ENCODE assay signal across 14 mouse cellular contexts in the genomic region with DNA sequence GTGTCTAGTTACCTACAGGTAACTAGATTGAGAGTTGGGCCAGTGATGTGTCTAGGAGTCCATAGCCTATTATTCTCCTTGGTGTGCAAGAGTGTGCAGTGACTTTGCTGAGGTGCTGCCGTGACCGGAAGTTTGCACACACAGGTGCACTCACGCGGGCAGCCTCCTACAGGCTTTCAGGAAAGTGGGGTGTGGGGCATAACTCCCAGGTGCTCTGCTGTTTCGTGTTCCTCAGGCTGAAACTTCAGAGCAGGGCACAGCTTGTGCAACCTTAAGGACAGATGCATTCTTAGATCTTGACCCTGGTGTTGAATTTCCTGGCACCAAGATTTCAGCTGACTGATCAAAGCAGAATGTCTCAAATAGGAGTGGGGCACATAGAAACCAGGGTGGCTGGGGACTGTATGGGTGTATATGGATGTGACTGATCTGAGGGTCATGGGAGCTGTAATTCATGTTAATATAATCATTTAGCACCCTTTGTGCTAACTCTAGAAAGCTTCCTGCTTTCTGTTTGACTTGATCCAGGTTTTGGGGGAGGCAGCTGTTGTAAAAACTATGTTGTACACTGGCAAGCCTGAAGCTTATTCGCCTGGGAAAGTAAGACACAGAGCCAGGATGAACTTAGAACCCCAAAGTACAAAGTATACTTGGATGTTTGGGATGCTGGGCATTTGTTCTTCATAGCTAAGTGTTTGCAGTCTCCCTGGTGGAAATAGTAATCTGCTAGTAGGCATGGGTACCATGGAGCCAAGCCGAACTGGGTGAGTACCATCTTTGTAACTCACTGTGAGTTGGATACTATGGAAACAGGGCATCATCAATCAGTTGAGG.
DNase-seq lines count a peak whose midpoint lies in the region; ATAC-seq and TF ChIP-seq lines count a peak whose summit lies in the region.
"Had no signal": no experiment of that assay in that cellular context is flagged by ENCODE, and none has a peak within 500 bp of the region (broad histone marks: within the 10 kb centered on the region; RNA-seq: fewer than 3 reads in every experiment).

No protein-coding gene starts in this region.

- TF ChIP-seq CTCF in gastrocnemius, adult 2 months (IDR thresholded peaks at IDR 0.05): no peak

- H3K4me3 ChIP-seq in gastrocnemius, adult 2 months: no peak overlapping the region
- H3K4me3 ChIP-seq: neural tube, embryonic 12.5 days had no signal

- peak overlapping the region; percentile 40; the same call in 1 of the 2 replicates for H3K27ac ChIP-seq in gastrocnemius, adult 2 months
- H3K27ac ChIP-seq: hindbrain, embryonic 14.5 days; neural tube, embryonic 12.5 days had no signal

- intact Hi-C loops in gastrocnemius, adult 2 months (cut with DNase I): no loop called here
- intact Hi-C loops in left cerebral cortex, postnatal 36 days (cut with DNase I): no loop called here

- DNase-seq in gastrocnemius, adult 2 months: peak; percentile 53
- no peak for DNase-seq in gastrocnemius, postnatal 4 days (ENCODE audit: low spot score in 2 of 2)
- DNase-seq in kidney, postnatal 36 days: peak; percentile 15 to 40
- DNase-seq in thymus, postnatal 0 days (ENCODE audit: low spot score): peak; percentile 36
- no peak for DNase-seq in frontal cortex, postnatal 10 days (ENCODE audit: low spot score in 2 of 2)
- no peak for DNase-seq in left cerebral cortex, postnatal 36 days (ENCODE audit: low spot score in 2 of 2)
- no peak for DNase-seq in cerebellum, postnatal 36 days
- DNase-seq: cerebellum, adult 18-20 months; heart, adult 18-20 months; layer of hippocampus, postnatal 36 days; right cerebral cortex, postnatal 14 days had no signal

- ATAC-seq in CD4-positive, CD25-positive, alpha-beta regulatory T cell, adult 4 months: peak; percentile 23

Comparison
In these comparisons a context has a peak if more than half of its experiments do, and no peak if none do; other contexts are left out.
1. DNase-seq: peak in gastrocnemius, adult 2 months (single experiment), kidney, postnatal 36 days (2 of 2) and thymus, postnatal 0 days (single experiment); none in gastrocnemius, postnatal 4 days (0 of 2), frontal cortex, postnatal 10 days (0 of 2), left cerebral cortex, postnatal 36 days (0 of 2) and cerebellum, postnatal 36 days (0 of 2).